Mouse (Mus musculus) adrenal gland, postnatal 4 days (tissue): Measurements from ENCODE around the gene Spock1. TPM values are rescaled to one million over a fixed set of nuclear protein-coding genes. Genes with fewer than 3 reads are reported as not detected.

Source experiments
- DNase-seq, 2 experiments: peaks; one replicate each; pipeline ENCODE4 v3.0.0; 2021 to 2022; ENCODE audit warnings: low spot score in 2 of 2, mixed read lengths in 2 of 2
- long read RNA-seq, 2 experiments: library from polyadenylated mRNA; stranded (forward); transcript quantifications; one replicate each; pipeline ENCODE4 v2.0.0; 2021
- total RNA-seq, 2 experiments: library from RNA; stranded (reverse); gene quantifications; 2 replicates each; pipeline ENCODE4 v1.2.3; 2021

Gene Spock1
- total RNA-seq, result 10 to 100 TPM; 30.0 to 35.2 TPM
- long read RNA-seq, experiment 1, partial matches to known transcripts, result 2 of 2 reads
- long read RNA-seq, experiment 1, other reads (novel, unspliced or antisense), result 0 of 2 reads
- long read RNA-seq, experiment 2, partial matches to known transcripts, result 2 of 5 reads
- long read RNA-seq, experiment 2, other reads (novel, unspliced or antisense), result 3 of 5 reads

DNA sequence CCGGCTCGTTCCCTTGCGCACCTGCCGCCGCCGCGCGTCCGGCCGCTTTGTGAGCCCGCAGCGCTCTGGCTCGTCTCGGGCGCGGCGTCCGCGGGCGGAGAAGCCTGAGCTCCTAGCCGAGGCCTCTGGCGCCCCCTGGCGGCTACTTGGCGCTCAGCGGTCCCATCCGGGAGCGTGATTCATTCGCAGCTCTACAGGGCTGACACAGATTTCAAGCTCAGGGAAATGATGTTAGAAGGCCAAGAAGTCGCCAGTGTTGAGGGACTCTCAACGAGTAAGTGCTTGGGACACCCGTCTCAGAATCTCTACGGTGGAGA is at the start of gene Spock1:
Spock1 (minus strand) TSS at position 67 of the 317 bp plus-strand sequence.
- peak; percentile 70 to 80 for DNase-seq

GRCm38 (mm10) chr13:57950091-57950490 is 42.0 kb upstream of the Spock1 start:
- no peak for DNase-seq

DNA sequence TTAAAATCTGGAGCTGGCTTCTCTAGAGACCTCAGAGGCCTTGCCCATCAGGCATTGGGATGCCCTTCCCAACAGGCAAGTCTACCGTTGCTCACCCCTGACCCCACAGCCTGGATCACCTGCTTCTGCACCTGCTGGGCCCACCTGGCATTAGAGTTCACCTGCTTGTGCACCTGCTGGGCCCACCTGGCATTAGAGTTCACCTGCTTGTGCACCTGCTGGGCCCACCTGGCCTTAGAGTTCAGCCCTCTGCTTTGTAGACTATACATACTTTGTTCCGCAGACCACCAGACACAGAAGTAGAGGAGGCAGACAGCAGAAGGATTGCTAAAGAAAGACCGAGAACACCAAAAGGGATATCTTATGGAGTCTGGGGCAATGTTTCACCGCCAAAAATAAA is 41.4 kb upstream of the Spock1 start:
- DNase-seq, result no peak

- no peak for DNase-seq
Observed at GRCm38 (mm10) chr13:57945197-57945596, 37.1 kb upstream of the Spock1 start.

DNA sequence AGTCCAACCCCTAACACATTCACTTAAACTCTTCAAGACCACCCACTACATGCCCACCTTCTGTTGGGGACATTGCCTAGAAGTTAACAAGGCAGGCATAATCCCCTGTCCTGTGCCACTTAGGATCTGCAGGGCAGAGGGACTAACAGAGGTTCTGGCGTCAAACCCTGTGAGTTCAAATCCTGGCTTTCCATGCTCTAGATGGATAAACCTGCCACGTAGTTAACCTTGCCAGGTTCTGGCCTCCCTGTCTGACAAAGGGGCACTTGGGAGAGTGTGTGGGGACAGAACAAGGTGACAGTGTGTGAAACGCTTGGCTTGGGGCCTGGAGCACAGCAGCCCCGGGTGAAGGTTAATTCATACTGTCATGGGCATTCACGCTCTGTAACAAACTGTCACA is 36.3 kb upstream of the Spock1 start:
- DNase-seq, result no peak

DNA sequence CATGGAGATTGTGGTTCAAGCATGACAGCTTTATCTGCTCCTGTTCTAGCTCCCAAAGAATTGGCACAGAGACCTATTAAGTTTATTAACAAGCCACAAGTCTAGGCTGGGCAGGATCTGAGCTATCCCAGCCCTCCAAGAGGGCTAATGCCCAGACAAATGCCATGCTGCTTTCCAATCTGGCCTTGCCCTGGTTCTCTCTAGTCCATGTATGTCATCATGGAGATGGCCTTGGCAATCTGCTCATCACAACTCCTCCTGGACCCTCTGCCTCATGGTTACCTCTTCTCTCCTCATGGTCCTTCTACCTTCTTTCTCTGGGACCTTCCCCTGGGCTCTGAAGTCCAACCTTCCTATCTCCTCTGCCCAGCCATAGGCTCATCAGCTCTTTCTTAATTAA is 35.8 kb upstream of the Spock1 start:
- no peak for DNase-seq

DNA sequence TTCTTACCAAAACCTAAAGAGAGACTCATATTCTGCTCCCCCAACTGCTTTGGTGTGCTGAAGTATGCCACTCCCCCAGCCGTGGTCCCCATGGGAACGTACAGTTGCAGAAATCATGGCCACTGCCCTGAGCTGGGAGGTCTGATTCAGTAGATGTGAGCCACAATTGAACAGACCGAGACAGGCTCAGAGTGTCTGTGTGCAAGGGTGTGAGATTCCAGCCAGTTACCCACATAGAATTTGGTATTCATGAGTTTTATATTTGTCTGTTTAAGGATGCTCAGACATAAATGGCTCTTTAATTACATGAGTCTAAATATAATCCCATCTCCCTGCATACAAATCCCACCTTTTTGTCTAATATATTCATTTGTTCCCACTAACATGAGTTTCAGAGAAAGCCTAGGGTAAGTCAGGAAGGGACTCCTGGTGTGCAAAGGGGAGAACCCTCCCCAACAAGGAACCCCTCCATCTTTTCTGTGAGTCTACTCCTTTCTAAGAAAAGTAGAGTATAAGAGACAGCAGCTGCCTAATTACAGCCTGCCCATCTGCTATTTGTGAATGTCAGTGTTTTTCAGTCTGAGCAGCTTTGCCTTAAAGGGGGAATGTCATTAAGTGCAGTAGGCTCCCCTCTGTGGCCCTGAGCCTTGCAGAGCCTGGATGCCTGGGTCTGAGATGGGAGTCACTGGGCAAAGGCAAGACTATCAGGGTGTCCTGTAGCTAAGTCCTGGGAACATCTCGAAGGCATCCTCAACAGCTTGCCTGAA is 29.5 kb upstream of the Spock1 start:
- DNase-seq, result no peak

DNA sequence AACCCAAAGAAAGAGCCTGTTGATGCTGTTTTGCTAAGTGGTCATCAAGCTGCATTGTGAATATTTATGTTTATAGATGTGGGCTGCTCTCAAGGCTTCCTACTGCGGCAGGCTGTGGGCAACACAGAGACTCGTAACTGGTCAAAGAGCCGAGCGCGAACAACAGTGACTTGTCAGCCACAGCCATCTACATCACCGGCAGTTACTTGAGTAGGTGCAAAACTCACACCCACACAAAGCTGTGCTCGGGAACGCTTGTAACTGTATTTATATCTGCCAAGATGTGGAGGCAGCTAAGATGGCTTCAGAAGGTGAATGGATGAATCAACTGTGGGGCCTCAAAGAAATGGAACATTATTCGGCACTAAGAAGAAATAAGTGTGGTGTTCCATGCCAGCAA is 23.9 kb upstream of the Spock1 start:
- DNase-seq, result no peak

- DNase-seq, result no peak
Observed at GRCm38 (mm10) chr13:57931376-57931775, 23.2 kb upstream of the Spock1 start.

DNA sequence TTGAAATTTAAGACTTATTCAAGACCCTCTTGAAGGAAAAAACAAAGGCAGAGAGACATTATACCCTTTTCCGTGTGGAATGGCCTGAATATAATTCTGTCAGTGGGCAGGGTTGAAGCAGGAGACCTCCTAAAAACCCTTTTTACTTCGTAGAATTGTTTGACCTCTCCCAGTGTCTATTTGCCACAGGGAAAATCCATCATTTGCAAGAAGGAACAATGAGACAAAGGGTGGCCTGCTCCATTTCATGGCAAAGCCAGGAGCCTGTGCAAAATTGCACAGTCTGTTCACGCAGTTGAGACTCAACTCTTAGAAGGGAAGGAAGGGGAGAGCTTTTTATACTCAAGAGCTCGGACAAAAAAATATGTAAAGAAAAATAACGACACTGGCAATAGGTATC is 22.6 kb upstream of the Spock1 start:
- DNase-seq, result no peak

DNA sequence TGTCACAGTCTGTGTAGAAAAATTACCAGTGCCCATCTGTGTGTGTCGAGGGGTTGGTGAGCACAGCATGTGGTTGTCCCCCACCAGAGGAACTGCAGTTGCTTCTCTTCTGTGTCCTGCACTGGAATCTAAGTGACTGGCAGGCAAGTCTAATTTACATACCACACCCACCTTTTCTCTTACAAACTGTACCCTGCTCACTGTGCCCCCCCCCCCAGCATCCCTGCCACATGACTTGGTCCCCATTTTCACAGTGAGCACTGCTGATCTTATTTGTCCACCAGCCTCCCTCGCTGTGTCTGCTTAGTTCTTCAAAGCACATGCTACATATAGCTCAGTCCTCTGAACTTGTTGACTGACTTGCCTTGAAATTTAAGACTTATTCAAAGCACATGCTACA is 22.2 kb upstream of the Spock1 start:
- no peak for DNase-seq

DNA sequence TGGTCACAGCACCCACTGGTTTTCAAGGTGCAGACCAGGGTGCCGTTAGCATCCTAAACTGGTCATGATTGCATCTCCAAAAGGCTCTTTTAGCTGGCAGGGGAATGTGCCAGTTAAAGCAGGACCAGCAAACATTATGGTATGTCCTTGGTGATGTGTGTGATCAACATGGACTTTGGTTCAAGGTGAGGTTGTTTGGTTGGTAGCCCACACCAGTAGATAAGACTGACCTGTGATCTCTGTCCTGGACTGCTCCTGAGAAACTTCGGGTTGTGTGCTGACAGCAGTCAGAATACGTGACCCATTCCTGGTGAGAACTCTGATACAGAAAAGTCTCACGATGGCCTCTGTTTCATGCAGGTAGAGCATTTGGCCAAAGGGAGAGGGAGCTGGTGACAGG is 11.8 kb upstream of the Spock1 start:
- DNase-seq, result no peak

DNA sequence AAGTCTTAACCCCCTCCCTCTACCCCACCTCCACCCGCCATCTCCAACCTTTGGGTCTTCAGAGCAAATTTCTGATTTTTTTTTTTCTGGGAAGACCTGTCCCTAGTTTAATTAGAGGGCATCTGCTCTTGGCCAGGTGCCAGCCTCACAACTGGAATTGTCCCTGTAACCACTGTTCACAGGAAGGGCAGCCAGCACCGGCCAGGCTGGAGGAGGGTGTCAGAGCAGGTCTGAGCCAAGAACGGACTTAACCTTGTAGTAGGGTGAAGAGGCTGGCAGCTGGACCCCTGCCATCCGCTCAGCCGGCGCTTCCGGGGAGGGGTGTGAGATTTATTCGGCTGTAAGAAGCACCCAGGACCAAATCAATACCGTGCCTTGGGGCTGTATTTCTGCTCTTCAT is 3.0 kb upstream of the Spock1 start:
- no peak for DNase-seq

GRCm38 (mm10) chr13:57907428-57908265 is 485 bp downstream of the Spock1 start:
- DNase-seq, result no peak

GRCm38 (mm10) chr13:57894597-57894996 is 13.5 kb downstream of the Spock1 start:
- DNase-seq, result no peak

GRCm38 (mm10) chr13:57889708-57890107 is 18.4 kb downstream of the Spock1 start:
- DNase-seq, result no peak

DNA sequence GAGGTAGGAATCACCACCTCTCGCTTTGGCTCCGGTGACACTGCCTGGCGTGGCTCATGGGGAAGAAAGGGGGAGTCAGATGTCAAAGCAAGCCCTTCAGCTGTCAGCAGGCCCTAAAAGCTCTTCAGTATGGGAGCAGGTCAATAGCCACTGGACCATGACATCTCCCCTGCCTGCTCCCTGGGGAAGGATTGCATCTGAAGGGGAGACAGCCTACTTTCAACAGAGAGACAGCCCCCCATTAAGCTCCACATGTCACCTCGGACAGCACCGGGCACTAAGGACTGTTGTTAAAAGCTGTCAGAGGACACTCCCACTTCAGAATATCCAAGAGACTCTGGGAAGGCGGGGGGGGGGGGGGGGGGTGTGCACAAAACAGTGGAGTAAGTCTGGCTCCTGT is 19.1 kb downstream of the Spock1 start:
- no peak for DNase-seq

GRCm38 (mm10) chr13:57879817-57880216 is 28.3 kb downstream of the Spock1 start:
- DNase-seq, result no peak

DNA sequence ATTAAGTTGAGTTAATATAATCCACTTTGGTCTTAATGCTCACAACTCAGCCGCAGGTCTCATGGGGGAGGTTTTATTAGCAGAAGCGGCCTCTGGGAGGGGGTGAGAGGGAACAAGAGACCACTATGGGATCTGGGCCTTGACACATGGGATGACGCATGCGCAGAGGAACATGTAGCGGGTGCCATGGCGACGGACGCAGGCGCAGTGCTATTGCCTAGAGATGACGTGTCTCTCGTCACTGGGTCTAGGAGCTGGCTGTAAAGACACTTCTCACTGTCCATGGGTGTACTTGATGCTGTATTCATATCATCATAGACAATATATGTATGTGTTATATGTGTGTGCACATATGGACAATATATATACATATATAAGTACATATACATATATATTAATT is 29.3 kb downstream of the Spock1 start:
- DNase-seq, result no peak

DNA sequence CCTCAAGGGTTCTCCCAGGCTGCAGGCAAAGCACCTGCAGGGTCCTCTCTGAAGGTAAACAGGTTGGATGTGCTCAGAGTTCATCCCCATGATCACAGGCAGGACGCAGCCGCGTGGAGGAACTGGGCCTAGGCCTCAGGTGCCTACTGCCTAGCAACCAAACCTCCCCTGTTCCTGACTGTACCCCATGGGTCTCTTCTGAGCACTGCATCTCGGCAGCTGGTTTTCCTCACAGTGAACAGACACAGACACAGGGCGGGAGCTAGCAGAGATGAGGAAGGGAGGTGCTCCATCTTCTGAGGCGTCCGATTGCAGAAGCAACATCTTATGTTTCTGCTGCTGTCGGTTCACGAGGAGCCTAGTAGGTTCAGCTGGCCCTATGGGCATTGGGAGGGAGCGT is 30.4 kb downstream of the Spock1 start:
- no peak for DNase-seq

- no peak for DNase-seq
Observed at GRCm38 (mm10) chr13:57876966-57877365, 31.2 kb downstream of the Spock1 start.

GRCm38 (mm10) chr13:57870058-57870457 is 38.1 kb downstream of the Spock1 start:
- no peak for DNase-seq
